Mouse (Mus musculus) layer of hippocampus, adult 18-20 months (tissue): Measurements from ENCODE around the gene Ms4a4d. TPM values are rescaled to one million over a fixed set of nuclear protein-coding genes. Genes with fewer than 3 reads are reported as not detected.

Experiments used
- DNase-seq, 2 experiments: peaks; one replicate each; pipeline ENCODE4 v3.0.0; 2022; ENCODE audit warnings: low spot score in 2 of 2
- total RNA-seq, 2 experiments: library from RNA; stranded (reverse); gene quantifications; 2 replicates each; pipeline ENCODE4 v1.2.3; 2021

Ms4a4d gene
- total RNA-seq, 2 experiments from 2014 or later: not detected

- no peak for DNase-seq
Observed at GRCm38 (mm10) chr19:11574965-11575364, 38.4 kb downstream of the Ms4a4d start.

GRCm38 (mm10) chr19:11589205-11589604 is 52.6 kb downstream of the Ms4a4d start:
- no peak for DNase-seq

- no peak for DNase-seq
Observed at GRCm38 (mm10) chr19:11589891-11590449, 53.4 kb downstream of the Ms4a4d start.

- DNase-seq: no peak
Observed at GRCm38 (mm10) chr19:11601349-11601748, 64.7 kb downstream of the Ms4a4d start.

- peak in 1 of 2 experiments; percentile 71 for DNase-seq
Observed at GRCm38 (mm10) chr19:11602026-11602425, 65.4 kb downstream of the Ms4a4d start.

GRCm38 (mm10) chr19:11604603-11605002 is 68.0 kb downstream of the Ms4a4d start, which contains the start of gene Ms4a6d:
Gene Ms4a6d, minus strand, starts transcription at chr19:11604849.
- DNase-seq: no peak

Other genes with a start within 250 kb of the Ms4a4d start
- gene Ms4a14, start 222.3 kb upstream of the Ms4a4d start, total RNA-seq: not detected
- under 1 TPM; 0.37 to 0.41 TPM for gene Ms4a7, start 200.7 kb upstream of the Ms4a4d start, total RNA-seq
- gene Ms4a4a, start 161.3 kb upstream of the Ms4a4d start, total RNA-seq: 1 to 10 TPM in 1 of 2 experiments, under 1 TPM in 1; 0.52 to 1.1 TPM
- not detected for gene Ms4a4c, start 132.0 kb upstream of the Ms4a4d start, total RNA-seq
- gene Ms4a4b, start 93.2 kb upstream of the Ms4a4d start, total RNA-seq: not detected
- gene Ms4a6c, start 67.4 kb upstream of the Ms4a4d start, total RNA-seq: 1 to 10 TPM; 1.3 to 1.8 TPM
- gene Gm8369, start 50.9 kb upstream of the Ms4a4d start, total RNA-seq: under 1 TPM in 1 of 2 experiments, not detected in 1; 0.20 TPM
- gene Ms4a6b, start 20.3 kb upstream of the Ms4a4d start, total RNA-seq: 1 to 10 TPM; 1.2 to 2.1 TPM
- 1 to 10 TPM; 1.4 TPM for gene Ms4a6d, start 68.0 kb downstream of the Ms4a4d start, total RNA-seq
- not detected for gene Ms4a2, start 86.9 kb downstream of the Ms4a4d start, total RNA-seq
- gene Ms4a3, start 104.0 kb downstream of the Ms4a4d start, total RNA-seq: not detected
- gene Oosp2, start 123.8 kb downstream of the Ms4a4d start, total RNA-seq: not detected
- gene Oosp1, start 154.3 kb downstream of the Ms4a4d start, total RNA-seq: not detected
- not detected for gene Oosp3, start 160.3 kb downstream of the Ms4a4d start, total RNA-seq
- not detected for gene Gif, start 210.8 kb downstream of the Ms4a4d start, total RNA-seq
- gene Mrpl16, start 233.6 kb downstream of the Ms4a4d start, total RNA-seq: 10 to 100 TPM; 35.3 to 36.1 TPM